Mouse (Mus musculus): ENCODE results near the gene Rcl1.

DNA sequence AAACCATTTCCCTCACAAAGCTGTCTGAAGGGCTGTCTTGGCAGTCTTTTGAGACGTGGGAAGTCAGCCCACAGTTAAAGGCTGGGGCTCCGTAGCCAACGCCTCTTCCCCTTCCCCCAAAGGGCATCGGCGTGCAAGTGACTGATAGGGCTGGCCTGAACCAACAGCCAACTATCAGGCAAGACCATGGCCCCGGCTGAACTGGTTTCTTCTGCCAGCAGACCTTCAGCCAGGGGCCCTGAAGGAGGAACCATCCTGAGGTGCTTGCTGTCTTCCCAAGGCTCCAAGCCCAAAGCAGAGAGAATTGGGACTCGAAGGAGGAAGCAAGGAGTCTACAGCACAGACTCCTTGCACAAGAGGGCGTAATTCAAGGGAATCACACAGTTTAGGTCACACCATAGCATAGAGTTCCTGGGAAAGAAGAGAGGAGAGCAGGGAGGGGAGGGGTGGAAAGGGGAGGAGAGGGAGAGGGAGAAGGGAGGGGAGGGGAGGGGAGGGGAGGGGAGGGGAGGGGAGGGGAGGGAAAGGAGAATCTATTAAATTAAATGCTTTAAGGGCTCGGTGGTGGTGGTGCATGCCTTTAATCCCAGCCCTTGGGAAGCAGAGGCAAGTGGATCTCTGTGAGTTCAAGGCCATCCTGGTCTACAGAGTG, 36.6 kb upstream of the Rcl1 start:
- TF ChIP-seq POLR2A (IDR thresholded peaks at IDR 0.05; ENCODE audit: insufficient read length, low read depth) (no peak), MAX (IDR thresholded peaks at IDR 0.05; ENCODE audit: low read depth) (no peak), TCF12 (IDR thresholded peaks at IDR 0.05; ENCODE audit: insufficient read depth, poor library complexity, severe bottlenecking) (no peak), E2F4 (IDR thresholded peaks at IDR 0.05; ENCODE audit: insufficient read depth) (no peak)

All from myocyte (in vitro differentiated cells).